ENCODE assay signal across 12 mouse cellular contexts in the genomic region with DNA sequence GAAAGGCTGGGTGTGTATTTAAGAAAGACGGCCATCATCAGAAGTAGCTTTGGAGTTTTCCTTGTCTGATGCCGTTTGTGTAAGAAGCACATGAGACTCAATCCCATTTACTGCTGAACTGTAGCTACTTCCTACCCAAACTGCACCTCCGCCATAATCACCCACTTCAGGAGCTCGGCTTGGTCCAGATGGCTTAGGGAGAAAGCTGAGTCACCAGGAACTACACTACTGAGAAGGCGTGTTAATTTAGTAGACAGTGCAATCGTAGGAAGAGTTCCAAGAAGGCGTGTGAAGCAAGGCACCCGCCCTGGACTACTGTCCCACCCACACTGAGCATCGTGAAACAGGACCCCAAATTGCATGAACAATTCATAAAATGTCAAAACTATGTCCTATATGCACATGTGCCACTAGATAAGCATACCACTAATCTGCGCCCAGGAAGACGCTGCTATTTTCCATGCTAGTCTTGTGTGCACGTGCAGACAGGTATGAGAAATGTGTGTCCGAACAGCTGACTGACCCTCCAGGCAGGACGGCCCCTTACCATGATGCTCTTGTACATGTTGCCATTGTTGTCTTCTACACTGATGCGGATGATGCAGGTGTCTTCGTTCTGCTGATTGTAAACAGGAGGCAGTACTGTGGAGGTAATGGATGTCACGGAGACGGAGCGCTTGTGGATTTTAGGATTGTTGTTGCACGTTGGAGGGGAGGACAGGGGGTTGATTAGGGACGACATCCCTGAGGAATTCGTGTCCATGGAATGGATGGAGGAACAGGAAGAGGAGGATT.
A peak's percentile ranks its signal among the peaks of the same experiment; 100 is the strongest.
DNase-seq lines count a peak whose midpoint lies in the region; ATAC-seq and TF ChIP-seq lines count a peak whose summit lies in the region.
"Had no signal": no experiment of that assay in that cellular context is flagged by ENCODE, and none has a peak within 500 bp of the region (broad histone marks: within the 10 kb centered on the region; RNA-seq: fewer than 3 reads in every experiment).

No protein-coding gene starts in this region.

- no peak overlapping the region for H3K27ac ChIP-seq in MEL (ENCODE audit: control insufficient read depth, low read depth, low read length)
- peak overlapping the region; percentile 77 for H3K27ac ChIP-seq in bone marrow macrophage, adult 2 months (ENCODE audit: insufficient read depth, low read depth, low read length)
- H3K27ac ChIP-seq in kidney, embryonic 14.5 days (ENCODE audit: low read depth, low read length) = no peak overlapping the region
- H3K27ac ChIP-seq: neural tube, embryonic 12.5 days; stomach, embryonic 15.5 days had no signal

- no peak for ATAC-seq in kidney, embryonic 14.5 days (ENCODE audit: low FRiP score, low TSS enrichment)

- no peak for TF ChIP-seq EP300 in MEL (IDR thresholded peaks at IDR 0.05; ENCODE audit: low read depth in 1 of 2, low read length in 2 of 2)

- intact Hi-C loops in left cerebral cortex, postnatal 14 days (cut with DNase I) = loop anchor here (2.0 kb wide), 2 partner anchors 223 to 245 kb away; no protein-coding TSS in a partner anchor

- no peak for TF ChIP-seq RAD21 in MEL (IDR thresholded peaks at IDR 0.05; ENCODE audit: low read depth, low read length)

- H3K4me2 ChIP-seq in kidney, embryonic 14.5 days (replicated peaks; ENCODE audit: low read depth, low read length) = no peak overlapping the region
- H3K4me2 ChIP-seq: heart, embryonic 11.5 days; lung, embryonic 14.5 days; midbrain, embryonic 11.5 days; neural tube, embryonic 12.5 days; stomach, embryonic 15.5 days had no signal

- H3K9ac ChIP-seq in MEL (ENCODE audit: control insufficient read depth, low read depth, low read length, poor library complexity, severe bottlenecking) = no peak overlapping the region
- no peak overlapping the region for H3K9ac ChIP-seq in kidney, embryonic 14.5 days (ENCODE audit: low read depth, low read length)
- H3K9ac ChIP-seq: lung, embryonic 14.5 days; neural tube, embryonic 12.5 days; stomach, embryonic 15.5 days had no signal

- H3K4me3 ChIP-seq in MEL (ENCODE audit: control insufficient read depth in 1 of 2, insufficient read depth in 1 of 2, low read depth in 2 of 2, low read length in 2 of 2) = 0 out of 4 replicates have a peak overlapping the region, but pooled peaks of 1 of the 2 experiments have one; percentile 9
- no peak overlapping the region for H3K4me3 ChIP-seq in bone marrow macrophage, adult 2 months (ENCODE audit: insufficient read depth, low read length)
- no peak overlapping the region for H3K4me3 ChIP-seq in kidney, embryonic 14.5 days (ENCODE audit: low read length)
- H3K4me3 ChIP-seq: neural tube, embryonic 12.5 days; stomach, embryonic 15.5 days had no signal

- no peak for TF ChIP-seq POLR2A in MEL (IDR thresholded peaks at IDR 0.05; ENCODE audit: control insufficient read depth in 1 of 2, insufficient read depth in 1 of 2, low read depth in 1 of 2, low read length in 2 of 2, poor library complexity in 1 of 2)
- no peak for TF ChIP-seq POLR2A in bone marrow macrophage, adult 2 months (IDR thresholded peaks at IDR 0.05; ENCODE audit: borderline replicate concordance, low read depth, low read length)

- H3K27me3 ChIP-seq in MEL (ENCODE audit: control insufficient read depth in 1 of 2, insufficient read depth in 2 of 2, low read length in 2 of 2) = peaks cover 0 to under 1% of the 10 kb centered on the region in 2 experiments; a peak in 1 of 4 replicates
- no peaks in the 10 kb centered on the region for H3K27me3 ChIP-seq in kidney, embryonic 14.5 days (ENCODE audit: control insufficient read depth, insufficient read depth, low read length)
- H3K27me3 ChIP-seq: neural tube, embryonic 12.5 days; stomach, embryonic 15.5 days had no signal

- no peaks in the 10 kb centered on the region for H3K79me2 ChIP-seq in MEL (ENCODE audit: control insufficient read depth, insufficient read depth, low read length, poor library complexity)

- H3K9me3 ChIP-seq in MEL (replicated peaks; ENCODE audit: insufficient read depth, low read length) = no peaks in the 10 kb centered on the region
- no peaks in the 10 kb centered on the region for H3K9me3 ChIP-seq in kidney, embryonic 14.5 days (ENCODE audit: control insufficient read depth, low read length)
- H3K9me3 ChIP-seq: neural tube, embryonic 12.5 days; stomach, embryonic 15.5 days had no signal

- peaks cover 5 to 22% of the 10 kb centered on the region in 2 experiments for H3K4me1 ChIP-seq in MEL (ENCODE audit: control insufficient read depth in 1 of 2, insufficient read depth in 2 of 2, low read length in 2 of 2)
- H3K4me1 ChIP-seq in bone marrow macrophage, adult 2 months (ENCODE audit: control insufficient read depth, insufficient read depth, low read length) = peaks cover 44% of the 10 kb centered on the region
- H3K4me1 ChIP-seq in kidney, embryonic 14.5 days (ENCODE audit: control insufficient read depth, insufficient read depth, low read length) = no peaks in the 10 kb centered on the region
- H3K4me1 ChIP-seq: stomach, embryonic 15.5 days had no signal

- no peak for TF ChIP-seq CTCF in MEL (IDR thresholded peaks at IDR 0.05 in 2 of 3, conservative IDR thresholded peaks at IDR 0.05 in 1 of 3; ENCODE audit: control insufficient read depth in 1 of 3, insufficient read depth in 1 of 3, low read depth in 2 of 3, low read length in 3 of 3, poor library complexity in 1 of 3, severe bottlenecking in 1 of 3)
- TF ChIP-seq CTCF in bone marrow macrophage, adult 2 months (IDR thresholded peaks at IDR 0.05; ENCODE audit: low read depth, low read length) = no peak

- H3K36me3 ChIP-seq in MEL (ENCODE audit: control insufficient read depth in 1 of 2, insufficient read depth in 2 of 2, low read length in 2 of 2) = peaks cover 0 to 8% of the 10 kb centered on the region in 2 experiments; a peak in 2 of 4 replicates
- H3K36me3 ChIP-seq in kidney, embryonic 14.5 days (ENCODE audit: control insufficient read depth, insufficient read depth, low read length) = peaks cover 74% of the 10 kb centered on the region

- WGBS in kidney, embryonic 14.5 days = 85% methylated on average over 22 of the region's 22 CpGs

- DNase-seq in layer of hippocampus, adult 18-20 months (ENCODE audit: low spot score in 2 of 2) = peak; percentile 69 to 80
- DNase-seq in layer of hippocampus, postnatal 25 days (ENCODE audit: extremely low spot score in 1 of 2, low spot score in 1 of 2) = no peak
- peak; percentile 47 for DNase-seq in MEL (ENCODE audit: low read depth, low spot score)
- peak; percentile 66 to 84 for DNase-seq in left cerebral cortex, postnatal 14 days (ENCODE audit: low spot score in 2 of 2)
- no peak for DNase-seq in lung, adult 18-20 months

TF ChIP-seq in MEL, 35 proteins besides CTCF, POLR2A, EP300 and RAD21:
- TF ChIP-seq HCFC1 (IDR thresholded peaks at IDR 0.05; ENCODE audit: low read depth, low read length) (no peak), KAT2A (conservative IDR thresholded peaks at IDR 0.05; ENCODE audit: low read depth, low read length) (no peak), MXI1 (IDR thresholded peaks at IDR 0.05; ENCODE audit: low read depth, low read length) (0 out of 2 replicates have a peak, but pooled peaks have one; percentile 27), MYC (IDR thresholded peaks at IDR 0.05; ENCODE audit: low read depth, low read length) (0 out of 2 replicates have a peak, but pooled peaks have one; percentile 31), BHLHE40 (IDR thresholded peaks at IDR 0.05; ENCODE audit: borderline replicate concordance, low read depth, low read length) (peak; percentile 18; the same call in 1 of the 2 replicates)

Comparison
In these comparisons a context has a peak if more than half of its experiments do, and no peak if none do; other contexts are left out.
1. DNase-seq: peak in layer of hippocampus, adult 18-20 months (2 of 2), MEL (single experiment) and left cerebral cortex, postnatal 14 days (2 of 2); none in layer of hippocampus, postnatal 25 days (0 of 2) and lung, adult 18-20 months (0 of 2).